Mouse (Mus musculus): ENCODE data around the gene Meltf. TPM values are rescaled to one million over a fixed set of nuclear protein-coding genes. Genes with fewer than 3 reads are reported as not detected.

Gene Meltf
- polyA plus RNA-seq, 1 experiment from 2014 or later = 0.12 TPM

- 0 out of 2 replicates have a peak, but pooled peaks cover 9% of the 10 kb centered on the region for H3K4me1 ChIP-seq (ENCODE audit: control insufficient read depth, insufficient read depth, low read length)
- no peak for ATAC-seq (ENCODE audit: low read depth)
- H3K9ac ChIP-seq (replicated peaks; ENCODE audit: low read depth, low read length) = no peak overlapping the region
These were observed 24.6 kb downstream of the Meltf start for GRCm38 (mm10) chr16:31903239-31903638.

DNA sequence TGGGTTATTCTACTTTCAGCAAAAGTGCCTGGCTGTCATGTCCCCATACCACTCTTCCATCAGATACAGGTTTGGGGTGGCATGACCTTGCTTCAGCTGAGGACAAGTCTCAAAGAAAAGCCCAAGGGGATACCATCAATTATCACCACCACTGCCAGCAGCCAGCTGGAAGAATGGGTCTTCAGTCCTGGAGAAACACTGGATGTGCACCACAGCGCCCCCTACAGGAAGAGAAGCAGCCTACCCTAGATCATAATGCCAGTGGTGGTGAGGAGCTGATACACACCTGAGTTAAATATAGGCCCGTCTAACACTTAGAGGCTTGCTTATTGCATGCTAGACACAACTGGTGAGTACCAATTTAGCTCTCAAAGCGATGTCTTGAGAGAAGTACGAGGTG is 26.7 kb downstream of the Meltf start:
- H3K9ac ChIP-seq (replicated peaks; ENCODE audit: low read depth, low read length) = no peak overlapping the region
- no peak for ATAC-seq (ENCODE audit: low read depth)

More at GRCm38 (mm10) chr16:31903239-31903638, 24.6 kb downstream of the Meltf start:
- Histone ChIP-seq H3K36me3 (ENCODE audit: control insufficient read depth, insufficient read depth, low read length) (no peaks in the 10 kb centered on the region), H3K9me3 (ENCODE audit: control insufficient read depth, low read length) (no peaks in the 10 kb centered on the region), H3K4me3 (ENCODE audit: low read depth, low read length) (no peak overlapping the region), H3K27me3 (ENCODE audit: control insufficient read depth, insufficient read depth, low read length) (no peaks in the 10 kb centered on the region), H3K4me2 (ENCODE audit: low read depth, low read length) (no peak overlapping the region), H3K27ac (ENCODE audit: low read depth, low read length) (no peak overlapping the region)
- 89% methylated on average over 8 of the region's 8 CpGs for WGBS

DNA sequence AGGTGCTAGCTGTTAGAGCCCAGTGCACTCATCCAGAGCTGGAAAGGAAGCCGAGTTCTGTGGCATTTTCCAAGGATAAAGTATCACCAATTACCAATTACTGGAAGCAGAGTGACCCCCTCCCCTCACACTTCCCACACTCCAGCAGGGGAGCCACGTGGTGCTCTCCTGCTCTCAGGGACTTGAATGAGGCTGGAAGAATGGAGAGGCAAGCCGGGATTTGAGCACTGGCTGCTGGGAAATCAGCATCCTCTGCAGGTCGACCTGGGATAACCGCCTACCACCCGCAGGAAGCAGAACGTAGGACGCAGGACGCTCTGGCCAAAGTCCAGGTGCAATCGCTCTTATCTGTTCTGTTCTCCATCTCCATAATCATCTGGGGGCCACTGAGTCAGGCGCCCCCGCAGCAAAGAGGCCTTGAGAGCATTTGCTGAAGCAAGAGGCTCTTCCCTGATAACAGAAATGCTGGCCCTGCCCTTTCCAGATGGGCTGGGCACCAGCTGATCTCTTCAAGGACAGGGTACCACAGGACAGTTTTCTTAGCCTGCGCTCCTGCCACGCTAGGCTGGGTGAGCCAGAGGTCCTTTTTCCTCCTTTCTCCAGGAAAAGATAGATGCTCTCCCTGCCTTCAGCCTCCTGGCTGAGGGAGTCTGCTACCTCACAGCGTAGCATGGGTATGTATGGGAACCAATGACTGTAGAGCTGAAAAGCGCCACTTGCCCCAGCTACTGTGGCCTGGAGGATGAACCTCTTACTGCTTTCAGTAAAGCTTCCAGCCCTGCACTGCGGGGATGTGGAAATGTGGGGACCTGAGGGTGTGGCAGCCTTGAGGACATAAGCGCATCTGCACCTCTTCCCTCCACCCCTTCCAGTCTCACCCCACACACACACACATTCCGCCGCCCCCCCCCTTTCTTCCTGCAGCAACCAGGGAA is 27.5 kb downstream of the Meltf start:
- H3K4me2 ChIP-seq (ENCODE audit: low read depth, low read length) = 0 out of 2 replicates have a peak overlapping the region, but pooled peaks have one; percentile 31
- H3K36me3 ChIP-seq (ENCODE audit: control insufficient read depth, insufficient read depth, low read length) = no peaks in the 10 kb centered on the region
- no peak overlapping the region for H3K4me3 ChIP-seq (ENCODE audit: low read depth, low read length)
- 44% methylated on average over 20 of the region's 20 CpGs for WGBS
- peak; percentile 34; the same call in 1 of the 2 replicates for ATAC-seq (ENCODE audit: low read depth)
- no peaks in the 10 kb centered on the region for H3K27me3 ChIP-seq (ENCODE audit: control insufficient read depth, insufficient read depth, low read length)
- 0 out of 2 replicates have a peak overlapping the region, but pooled peaks have one; percentile 11 for H3K9ac ChIP-seq (replicated peaks; ENCODE audit: low read depth, low read length)
- 0 out of 2 replicates have a peak, but pooled peaks cover 9% of the 10 kb centered on the region for H3K4me1 ChIP-seq (ENCODE audit: control insufficient read depth, insufficient read depth, low read length)
- H3K9me3 ChIP-seq (ENCODE audit: control insufficient read depth, low read length) = no peaks in the 10 kb centered on the region
- no peak overlapping the region for H3K27ac ChIP-seq (ENCODE audit: low read depth, low read length)

More for the DNA sequence above, 26.7 kb downstream of the Meltf start:
- H3K4me2 ChIP-seq (ENCODE audit: low read depth, low read length) = no peak overlapping the region
- no peak overlapping the region for H3K4me3 ChIP-seq (ENCODE audit: low read depth, low read length)
- whole genome bisulfite sequencing = 77% methylated on average over 4 of the region's 4 CpGs
- H3K9me3 ChIP-seq (ENCODE audit: control insufficient read depth, low read length) = no peaks in the 10 kb centered on the region
- no peaks in the 10 kb centered on the region for H3K27me3 ChIP-seq (ENCODE audit: control insufficient read depth, insufficient read depth, low read length)
- H3K27ac ChIP-seq (ENCODE audit: low read depth, low read length) = no peak overlapping the region
- H3K4me1 ChIP-seq (ENCODE audit: control insufficient read depth, insufficient read depth, low read length) = 0 out of 2 replicates have a peak, but pooled peaks cover 9% of the 10 kb centered on the region
- H3K36me3 ChIP-seq (ENCODE audit: control insufficient read depth, insufficient read depth, low read length) = no peaks in the 10 kb centered on the region

GRCm38 (mm10) chr16:31906896-31907295 is 28.3 kb downstream of the Meltf start:
- Histone ChIP-seq H3K27ac (ENCODE audit: low read depth, low read length) (no peak overlapping the region), H3K36me3 (ENCODE audit: control insufficient read depth, insufficient read depth, low read length) (no peaks in the 10 kb centered on the region), H3K4me1 (ENCODE audit: control insufficient read depth, insufficient read depth, low read length) (0 out of 2 replicates have a peak, but pooled peaks cover 9% of the 10 kb centered on the region), H3K4me3 (ENCODE audit: low read depth, low read length) (no peak overlapping the region), H3K9me3 (ENCODE audit: control insufficient read depth, low read length) (no peaks in the 10 kb centered on the region), H3K4me2 (ENCODE audit: low read depth, low read length) (peak overlapping the region; percentile 31; the same call in 1 of the 2 replicates), H3K9ac (replicated peaks; ENCODE audit: low read depth, low read length) (no peak overlapping the region), H3K27me3 (ENCODE audit: control insufficient read depth, insufficient read depth, low read length) (no peaks in the 10 kb centered on the region)
- ATAC-seq (ENCODE audit: low read depth) = peak; percentile 44; the same call in 1 of the 2 replicates
- 14% methylated on average over 9 of the region's 9 CpGs for WGBS

GRCm38 (mm10) chr16:31908959-31909358 is 30.3 kb downstream of the Meltf start:
- ATAC-seq (ENCODE audit: low read depth) = no peak
- Histone ChIP-seq H3K9ac (replicated peaks; ENCODE audit: low read depth, low read length) (no peak overlapping the region), H3K9me3 (ENCODE audit: control insufficient read depth, low read length) (no peaks in the 10 kb centered on the region), H3K4me3 (ENCODE audit: low read depth, low read length) (no peak overlapping the region), H3K4me2 (ENCODE audit: low read depth, low read length) (no peak overlapping the region), H3K27ac (ENCODE audit: low read depth, low read length) (no peak overlapping the region), H3K27me3 (ENCODE audit: control insufficient read depth, insufficient read depth, low read length) (no peaks in the 10 kb centered on the region), H3K36me3 (ENCODE audit: control insufficient read depth, insufficient read depth, low read length) (no peaks in the 10 kb centered on the region), H3K4me1 (ENCODE audit: control insufficient read depth, insufficient read depth, low read length) (0 out of 2 replicates have a peak, but pooled peaks cover 9% of the 10 kb centered on the region)
- 66% methylated on average over 11 of the region's 11 CpGs for WGBS

DNA sequence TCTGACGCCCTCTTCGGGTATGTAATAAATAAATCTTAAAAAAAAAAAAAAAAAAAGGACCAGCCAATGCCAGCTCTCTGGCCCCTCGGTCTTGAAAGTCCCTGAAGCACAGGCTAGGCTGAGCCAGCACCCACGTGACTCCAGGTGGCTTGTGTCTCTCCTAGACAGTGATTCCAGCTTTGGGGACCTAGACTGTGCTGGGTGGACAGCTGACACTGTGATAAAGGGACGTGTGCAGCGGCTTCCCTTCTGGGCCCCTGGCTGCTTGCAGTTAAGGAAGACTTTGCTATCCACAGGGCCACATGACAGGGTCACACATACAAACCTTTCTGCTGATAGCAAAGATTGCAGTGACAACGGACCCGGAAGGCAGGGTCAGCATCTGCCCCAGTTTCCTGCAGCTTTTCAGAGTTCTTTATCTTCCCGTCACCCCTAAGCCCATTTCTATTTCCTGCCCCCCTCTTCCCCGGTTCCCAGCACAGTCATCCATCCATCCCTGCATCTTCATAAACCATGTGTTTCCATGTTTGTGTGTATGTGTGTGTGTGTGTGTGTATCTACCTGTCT is 31.8 kb downstream of the Meltf start:
- Histone ChIP-seq H3K4me3 (ENCODE audit: low read depth, low read length) (no peak overlapping the region), H3K27ac (ENCODE audit: low read depth, low read length) (no peak overlapping the region), H3K4me1 (ENCODE audit: control insufficient read depth, insufficient read depth, low read length) (0 out of 2 replicates have a peak, but pooled peaks cover 9% of the 10 kb centered on the region), H3K27me3 (ENCODE audit: control insufficient read depth, insufficient read depth, low read length) (no peaks in the 10 kb centered on the region), H3K9me3 (ENCODE audit: control insufficient read depth, low read length) (no peaks in the 10 kb centered on the region), H3K9ac (replicated peaks; ENCODE audit: low read depth, low read length) (no peak overlapping the region), H3K36me3 (ENCODE audit: control insufficient read depth, insufficient read depth, low read length) (no peaks in the 10 kb centered on the region), H3K4me2 (ENCODE audit: low read depth, low read length) (no peak overlapping the region)
- no peak for ATAC-seq (ENCODE audit: low read depth)
- WGBS = 77% methylated on average over 10 of the region's 10 CpGs

- WGBS = 78% methylated on average over 11 of the region's 11 CpGs
- no peak overlapping the region for H3K4me2 ChIP-seq (ENCODE audit: low read depth, low read length)
- H3K36me3 ChIP-seq (ENCODE audit: control insufficient read depth, insufficient read depth, low read length) = no peaks in the 10 kb centered on the region
- ATAC-seq (ENCODE audit: low read depth) = no peak
- no peak overlapping the region for H3K4me3 ChIP-seq (ENCODE audit: low read depth, low read length)
- H3K4me1 ChIP-seq (ENCODE audit: control insufficient read depth, insufficient read depth, low read length) = no peaks in the 10 kb centered on the region
- H3K27ac ChIP-seq (ENCODE audit: low read depth, low read length) = no peak overlapping the region
- H3K27me3 ChIP-seq (ENCODE audit: control insufficient read depth, insufficient read depth, low read length) = no peaks in the 10 kb centered on the region
- no peaks in the 10 kb centered on the region for H3K9me3 ChIP-seq (ENCODE audit: control insufficient read depth, low read length)
- H3K9ac ChIP-seq (replicated peaks; ENCODE audit: low read depth, low read length) = 0 out of 2 replicates have a peak overlapping the region, but pooled peaks have one; percentile 37
These were observed 39.2 kb downstream of the Meltf start for GRCm38 (mm10) chr16:31917776-31918175.

DNA sequence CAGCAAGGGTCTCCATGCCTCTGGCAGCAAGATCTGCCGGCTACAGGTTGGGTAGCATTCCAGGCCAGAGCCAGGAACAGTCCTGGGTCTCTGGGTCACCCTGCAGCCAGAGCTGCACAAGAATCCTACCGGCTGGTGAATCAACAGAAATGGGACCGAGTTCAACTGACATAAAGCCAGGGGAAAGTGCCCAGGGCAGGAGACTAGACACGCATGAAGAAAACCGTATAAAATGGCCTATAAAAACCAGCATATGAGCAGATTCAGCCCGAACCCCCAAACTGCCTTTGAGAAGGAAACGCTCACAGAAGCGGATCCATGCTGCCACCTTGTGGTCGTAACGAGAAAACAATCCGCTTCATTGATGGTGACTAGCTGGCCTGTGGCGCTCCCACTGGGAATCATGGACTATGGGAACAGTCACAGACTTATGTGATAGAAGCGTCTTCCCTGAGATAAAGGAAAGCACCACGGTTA is 39.7 kb downstream of the Meltf start:
- no peak overlapping the region for H3K4me3 ChIP-seq (ENCODE audit: low read depth, low read length)
- peak overlapping the region; percentile 37; the same call in 1 of the 2 replicates for H3K9ac ChIP-seq (replicated peaks; ENCODE audit: low read depth, low read length)
- peak; percentile 66; the same call in 1 of the 2 replicates for ATAC-seq (ENCODE audit: low read depth)

More for the DNA sequence above, 39.7 kb downstream of the Meltf start:
- no peaks in the 10 kb centered on the region for H3K36me3 ChIP-seq (ENCODE audit: control insufficient read depth, insufficient read depth, low read length)
- H3K27ac ChIP-seq (ENCODE audit: low read depth, low read length) = no peak overlapping the region
- no peaks in the 10 kb centered on the region for H3K9me3 ChIP-seq (ENCODE audit: control insufficient read depth, low read length)
- H3K4me2 ChIP-seq (ENCODE audit: low read depth, low read length) = 0 out of 2 replicates have a peak overlapping the region, but pooled peaks have one; percentile 24
- no peaks in the 10 kb centered on the region for H3K27me3 ChIP-seq (ENCODE audit: control insufficient read depth, insufficient read depth, low read length)
- no peaks in the 10 kb centered on the region for H3K4me1 ChIP-seq (ENCODE audit: control insufficient read depth, insufficient read depth, low read length)
- 3% methylated on average over 14 of the region's 14 CpGs for WGBS

All from neural tube, embryonic 14.5 days (tissue).